Mouse (Mus musculus): ENCODE results near the gene Tdo2. TPM values are rescaled to one million over a fixed set of nuclear protein-coding genes. Genes with fewer than 3 reads are reported as not detected.

Gene Tdo2
- total RNA-seq, 2 experiments from 2014 or later: not detected

GRCm38 (mm10) chr3:81944851-81945393 lies 31.1 kb downstream of the Tdo2 start:
- no peak for ATAC-seq (replicated peaks; ENCODE audit: poor library complexity)

GRCm38 (mm10) chr3:81943097-81943496 lies 32.9 kb downstream of the Tdo2 start:
- no peak for ATAC-seq (replicated peaks; ENCODE audit: poor library complexity)

DNA sequence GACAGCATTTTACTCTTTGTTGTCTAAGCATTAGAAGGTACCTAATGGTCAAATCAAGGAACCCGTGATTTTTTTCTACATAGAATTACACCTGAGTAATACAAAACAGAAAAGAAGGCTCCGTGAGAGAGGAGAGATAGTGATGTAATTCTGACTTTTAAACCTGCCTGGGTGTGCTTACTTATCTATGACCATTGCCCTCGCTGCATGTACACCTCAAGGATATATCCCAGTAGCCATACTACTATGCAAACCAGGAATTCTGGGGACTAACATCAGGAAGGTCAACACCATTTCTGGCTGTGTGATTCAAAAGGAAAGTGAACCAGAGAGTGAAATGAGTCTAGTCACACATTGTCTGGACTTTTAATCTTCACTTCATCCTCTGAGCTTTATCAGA lies 33.7 kb downstream of the Tdo2 start:
- ATAC-seq (replicated peaks; ENCODE audit: poor library complexity): no peak

GRCm38 (mm10) chr3:81938924-81939323 lies 37.1 kb downstream of the Tdo2 start:
- peak; percentile 46; the same call in 1 of the 2 replicates for ATAC-seq (replicated peaks; ENCODE audit: poor library complexity)

DNA sequence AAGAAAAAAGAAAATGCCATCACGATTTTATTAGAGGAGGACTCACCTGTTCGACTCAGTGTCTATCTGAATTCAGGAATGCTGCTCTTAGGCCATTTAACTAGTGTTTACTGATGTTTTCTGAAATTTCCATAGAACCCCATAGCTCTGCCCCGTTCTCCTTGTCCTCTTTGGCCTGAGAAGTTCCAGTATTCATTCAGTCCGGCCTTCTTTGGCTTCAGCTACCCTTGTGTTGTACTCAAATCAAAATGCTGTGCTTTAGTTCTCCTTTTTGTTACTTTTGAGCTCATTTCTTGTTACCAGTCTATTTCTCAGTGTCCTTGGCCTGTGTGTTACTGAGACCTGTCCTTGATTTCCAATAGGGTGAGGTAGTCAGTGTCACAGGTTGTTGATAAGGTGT lies 42.7 kb downstream of the Tdo2 start:
- no peak for ATAC-seq (replicated peaks; ENCODE audit: poor library complexity)

GRCm38 (mm10) chr3:81932141-81933101 lies 43.6 kb downstream of the Tdo2 start, which contains the start of gene Ctso:
TSS of gene Ctso (plus strand) at chr3:81932601.
- peak; percentile 95 for ATAC-seq (replicated peaks; ENCODE audit: poor library complexity)

GRCm38 (mm10) chr3:81931695-81932094 lies 44.3 kb downstream of the Tdo2 start:
- ATAC-seq (replicated peaks; ENCODE audit: poor library complexity): 0 out of 2 replicates have a peak, but pooled peaks have one; percentile 20

- ATAC-seq (replicated peaks; ENCODE audit: poor library complexity): no peak
Measured at GRCm38 (mm10) chr3:81929073-81929472, 46.9 kb downstream of the Tdo2 start.

DNA sequence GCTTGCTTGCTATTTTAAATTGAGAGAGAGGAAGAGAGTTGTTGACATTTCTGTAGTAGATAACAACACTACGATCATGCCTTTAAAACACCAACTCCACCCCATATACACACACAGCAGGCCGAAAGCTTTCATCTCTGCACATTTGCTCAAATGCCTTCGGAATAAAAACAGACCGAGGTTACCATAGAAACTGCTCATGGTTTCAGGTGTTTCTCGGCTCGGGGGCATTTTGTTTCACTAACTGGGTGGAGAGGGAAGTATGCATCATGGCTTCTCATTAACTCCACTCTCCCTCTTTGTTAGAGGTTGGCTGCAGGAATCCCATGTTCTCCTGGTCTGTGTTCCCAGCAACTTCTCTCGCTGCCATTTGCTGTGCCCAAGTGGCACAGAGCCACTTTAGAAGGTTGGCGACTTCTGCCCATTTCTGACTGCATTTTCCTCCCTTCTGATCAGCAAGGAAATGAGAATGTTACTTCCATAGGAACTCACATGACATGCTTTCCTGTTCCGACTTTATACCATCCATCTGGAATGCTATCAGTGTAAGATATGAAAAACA lies 49.2 kb downstream of the Tdo2 start:
- ATAC-seq (replicated peaks; ENCODE audit: poor library complexity): no peak

- peak; percentile 85 for ATAC-seq (replicated peaks; ENCODE audit: poor library complexity)
Measured at GRCm38 (mm10) chr3:81925856-81926255, 50.1 kb downstream of the Tdo2 start.

GRCm38 (mm10) chr3:81924931-81925330 lies 51.1 kb downstream of the Tdo2 start:
- ATAC-seq (replicated peaks; ENCODE audit: poor library complexity): peak; percentile 83

DNA sequence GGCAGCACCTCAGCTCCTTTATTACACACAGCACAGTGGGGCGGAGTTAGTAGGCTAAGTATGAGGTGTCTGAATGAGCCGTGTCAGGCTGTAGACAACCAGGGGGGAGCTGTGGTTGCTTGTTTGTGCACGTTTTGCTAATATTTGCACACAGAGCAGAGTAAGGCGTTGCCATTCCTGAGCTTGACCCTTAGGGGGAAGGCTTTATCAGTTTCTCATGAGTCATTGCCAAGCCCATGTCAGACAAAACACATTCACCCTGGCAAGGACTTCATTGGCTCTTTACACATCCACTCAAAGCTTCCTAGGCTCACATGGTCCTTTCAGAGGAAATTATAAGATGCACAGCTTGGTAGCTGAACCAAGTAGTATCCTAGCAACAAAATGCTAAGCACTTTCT lies 53.1 kb downstream of the Tdo2 start:
- peak; percentile 56 for ATAC-seq (replicated peaks; ENCODE audit: poor library complexity)

GRCm38 (mm10) chr3:81919681-81920080 lies 56.3 kb downstream of the Tdo2 start:
- no peak for ATAC-seq (replicated peaks; ENCODE audit: poor library complexity)

GRCm38 (mm10) chr3:81918215-81918614 lies 57.8 kb downstream of the Tdo2 start:
- no peak for ATAC-seq (replicated peaks; ENCODE audit: poor library complexity)

DNA sequence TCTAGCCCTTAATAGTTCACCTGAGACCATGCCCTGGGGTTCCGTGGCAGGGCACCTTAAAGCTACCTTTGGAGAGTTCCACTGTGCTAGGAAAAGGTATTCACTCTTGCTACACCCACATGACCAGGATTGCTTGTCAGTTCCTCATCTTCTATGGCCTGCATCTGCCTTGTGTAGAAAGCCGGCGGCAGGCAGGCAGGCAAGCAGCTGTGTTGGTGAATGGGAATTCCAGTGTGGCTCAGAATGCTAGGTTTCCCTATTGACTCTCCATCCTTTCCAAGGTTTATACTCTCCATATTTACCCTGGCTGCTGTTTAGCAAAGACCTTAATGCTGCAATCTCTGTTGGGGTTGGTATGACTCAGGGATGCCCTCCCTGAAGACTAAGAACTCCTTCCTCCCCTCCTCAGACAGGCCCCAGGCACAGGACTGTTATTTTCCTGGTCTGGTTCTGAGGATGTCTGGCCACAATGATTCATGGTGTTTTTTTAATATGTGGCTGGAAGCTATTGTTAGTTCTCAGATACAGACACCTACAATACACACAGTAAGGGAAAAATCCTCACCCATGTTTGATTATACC lies 58.6 kb downstream of the Tdo2 start:
- ATAC-seq (replicated peaks; ENCODE audit: poor library complexity): no peak

GRCm38 (mm10) chr3:81916030-81916686 lies 59.8 kb downstream of the Tdo2 start:
- no peak for ATAC-seq (replicated peaks; ENCODE audit: poor library complexity)

GRCm38 (mm10) chr3:81910286-81911036 lies 65.5 kb downstream of the Tdo2 start:
- no peak for ATAC-seq (replicated peaks; ENCODE audit: poor library complexity)

All from megakaryocyte progenitor cell, adult 5-6 weeks (primary cell).